Mouse (Mus musculus) urinary bladder, postnatal 36 days (tissue): Measurements from ENCODE around the gene Itgbl1.
A peak's percentile ranks its signal among the peaks of the same experiment; 100 is the strongest.
"Not testable (repeated sequence)": the region's sequence is repeated elsewhere in the genome, so short reads cannot be mapped to it uniquely, and the experiment has no call there.

ENCODE experiments used
- DNase-seq, 2 experiments: peaks; one replicate each; pipeline ENCODE4 v3.0.0; 2022; ENCODE audit warnings: low spot score in 2 of 2, mixed read lengths in 1 of 2

Itgbl1 gene

GRCm38 (mm10) chr14:123659921-123660385 lies at the start of gene Itgbl1:
Gene Itgbl1 (plus strand): TSS chr14:123659971.
- peak in 1 of 2 experiments; percentile 5 for DNase-seq

- no peak for DNase-seq
Observed at GRCm38 (mm10) chr14:123622969-123623368, 36.8 kb upstream of the Itgbl1 start.

GRCm38 (mm10) chr14:123626501-123627179 lies 33.1 kb upstream of the Itgbl1 start, which contains the start of gene Nalcn:
Gene Nalcn (minus strand): TSS chr14:123627144.
- no peak for DNase-seq

- no peak for DNase-seq
Observed at GRCm38 (mm10) chr14:123627180-123627562, 32.6 kb upstream of the Itgbl1 start.

GRCm38 (mm10) chr14:123661091-123661491 lies 1.3 kb downstream of the Itgbl1 start:
- DNase-seq, result peak in 1 of 2 experiments; percentile 1

GRCm38 (mm10) chr14:123662386-123662785 lies 2.6 kb downstream of the Itgbl1 start:
- no peak for DNase-seq

GRCm38 (mm10) chr14:123663206-123663605 lies 3.4 kb downstream of the Itgbl1 start:
- DNase-seq, result no peak

- no peak for DNase-seq
Observed at GRCm38 (mm10) chr14:123664451-123664850, 4.7 kb downstream of the Itgbl1 start.

GRCm38 (mm10) chr14:123671076-123671475 lies 11.3 kb downstream of the Itgbl1 start:
- not testable (repeated sequence) for DNase-seq

GRCm38 (mm10) chr14:123678091-123678490 lies 18.3 kb downstream of the Itgbl1 start:
- DNase-seq, result no peak

GRCm38 (mm10) chr14:123714751-123715150 lies 55.0 kb downstream of the Itgbl1 start:
- DNase-seq, result no peak

- DNase-seq, result no peak
Observed at GRCm38 (mm10) chr14:123742055-123742454, 82.3 kb downstream of the Itgbl1 start.

GRCm38 (mm10) chr14:123751017-123751416 lies 91.2 kb downstream of the Itgbl1 start:
- DNase-seq, result no peak

- no peak for DNase-seq
Observed at GRCm38 (mm10) chr14:123759534-123759933, 99.8 kb downstream of the Itgbl1 start.

GRCm38 (mm10) chr14:123760079-123760478 lies 100.3 kb downstream of the Itgbl1 start:
- DNase-seq, result no peak

- no peak for DNase-seq
Observed at GRCm38 (mm10) chr14:123801744-123802143, 142.0 kb downstream of the Itgbl1 start.

- no peak for DNase-seq
Observed at GRCm38 (mm10) chr14:123837662-123838061, 177.9 kb downstream of the Itgbl1 start.

GRCm38 (mm10) chr14:123843675-123844425 lies 184.1 kb downstream of the Itgbl1 start:
- no peak for DNase-seq

GRCm38 (mm10) chr14:123864531-123864930 lies 204.8 kb downstream of the Itgbl1 start:
- no peak for DNase-seq

- DNase-seq, result no peak
Observed at GRCm38 (mm10) chr14:123865779-123866726, 206.3 kb downstream of the Itgbl1 start.

- DNase-seq, result no peak
Observed at GRCm38 (mm10) chr14:123927903-123928302, 268.1 kb downstream of the Itgbl1 start.

GRCm38 (mm10) chr14:123966531-123966930 lies 306.8 kb downstream of the Itgbl1 start:
- DNase-seq, result no peak
